Mouse (Mus musculus) left cerebral cortex, adult 9 months (tissue): ENCODE measurements at regions not wholly inside any gene's neighbourhood (a gene's known extent, or its start where the extent isn't known, plus 50 kb on each side); places are given as distances from the start of the nearest gene placed in this dataset.
A peak's percentile ranks its signal among the peaks of the same experiment; 100 is the strongest.

Source experiments
- DNase-seq, 2 experiments: peaks; one replicate each; pipeline ENCODE4 v3.0.0; 2022; ENCODE audit warnings: low spot score in 2 of 2

DNA sequence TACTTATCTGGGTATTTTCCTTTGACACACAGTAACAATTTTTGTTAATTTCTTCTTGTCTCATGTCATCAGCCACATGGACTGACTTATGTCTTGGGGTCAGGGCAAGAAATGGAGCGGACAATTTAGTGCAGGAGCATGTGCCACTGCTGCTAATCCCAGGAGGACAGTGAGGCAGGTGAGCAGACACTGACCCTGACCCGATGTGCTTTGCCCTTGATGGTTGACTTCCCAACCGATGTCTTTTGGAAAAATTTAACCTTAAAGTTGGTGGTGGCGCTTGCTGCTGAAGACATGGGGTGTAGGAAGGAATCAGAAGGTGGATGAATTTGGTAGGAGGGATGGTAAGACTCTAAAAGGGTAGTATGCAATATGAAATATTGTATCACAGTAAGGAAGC, 72.9 kb upstream of the Ercc4 start:
- no peak for DNase-seq

DNA sequence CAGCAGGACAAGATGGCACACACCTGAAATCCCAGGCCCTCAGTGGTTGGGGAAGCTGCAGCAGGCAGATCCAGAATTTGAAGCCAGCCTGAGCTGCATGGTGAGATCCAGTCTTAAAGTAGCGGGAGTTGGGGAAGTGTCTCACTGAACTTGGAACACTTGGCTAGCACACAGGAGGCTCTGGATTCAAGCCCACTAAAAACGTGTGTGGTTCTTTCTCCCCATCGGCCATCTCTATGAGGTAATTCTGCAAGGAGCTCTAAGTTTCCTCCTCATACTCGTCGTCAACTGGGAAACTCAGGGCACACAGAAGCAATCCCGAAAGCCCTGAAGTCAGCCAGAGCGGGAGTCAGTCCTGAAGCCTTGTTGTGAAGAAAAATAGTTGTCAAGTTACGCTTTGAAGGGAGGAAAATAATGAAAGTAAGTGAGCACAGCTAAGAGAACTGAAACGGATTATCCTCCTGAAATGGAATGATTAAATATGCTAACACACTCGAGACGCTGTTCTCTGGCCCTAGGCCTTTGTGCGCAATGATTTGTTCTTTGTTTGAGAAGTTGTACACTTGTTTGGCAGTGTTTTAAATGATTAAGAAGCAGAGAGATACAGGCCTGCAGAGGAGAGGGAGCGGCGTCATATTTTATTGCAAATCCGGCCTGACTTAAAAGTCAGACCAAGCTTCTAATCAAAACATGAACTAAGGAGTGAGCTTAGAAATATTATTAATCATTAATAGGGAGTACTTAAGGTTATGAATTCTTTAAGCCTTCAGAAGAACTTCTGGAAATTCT, 69.0 kb upstream of the Ercc4 start:
- DNase-seq: no peak

DNA sequence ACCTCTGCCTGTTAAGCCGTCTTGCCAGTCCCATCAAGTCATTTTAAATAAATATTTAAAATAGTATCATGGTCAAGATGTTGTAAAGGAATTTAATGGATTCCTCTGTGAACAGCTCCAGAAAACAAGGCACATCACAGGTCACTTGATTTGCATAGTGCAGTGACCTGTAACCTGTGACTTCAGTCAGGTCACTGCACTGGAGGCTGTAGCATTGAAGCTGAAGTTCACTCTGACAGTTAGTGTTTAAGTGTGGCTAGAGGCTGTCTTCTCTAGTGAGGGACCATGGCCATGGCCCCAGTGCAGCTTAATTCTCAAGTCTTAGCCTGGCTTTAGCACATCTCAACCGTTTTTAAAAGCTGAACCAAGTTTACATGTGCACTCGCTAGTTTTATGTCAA, 68.1 kb upstream of the Ercc4 start:
- no peak for DNase-seq

DNA sequence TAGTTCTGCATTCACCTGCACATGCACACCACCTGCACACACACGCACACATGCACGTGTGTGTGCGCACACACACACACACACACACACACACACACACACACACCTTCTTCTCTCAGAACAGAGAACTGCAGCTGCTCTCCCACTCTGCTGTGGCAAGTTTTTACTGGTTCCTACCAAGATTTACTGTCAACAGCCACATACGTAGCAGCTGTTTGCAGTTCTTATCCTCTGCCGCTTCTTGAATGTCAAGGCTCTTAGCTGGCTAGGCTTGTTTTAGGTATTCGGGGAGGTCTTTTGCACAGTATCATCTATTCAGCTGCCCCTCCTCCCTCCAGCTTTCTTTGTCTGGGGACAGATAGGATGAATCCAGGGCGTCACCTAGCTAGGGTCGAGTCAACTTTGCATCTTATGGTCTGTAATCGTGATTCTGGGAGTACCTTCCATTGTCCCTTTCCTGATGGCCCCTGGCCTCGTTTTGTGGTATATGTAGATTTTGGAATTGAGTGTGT, 64.3 kb upstream of the Ercc4 start:
- DNase-seq: no peak

DNA sequence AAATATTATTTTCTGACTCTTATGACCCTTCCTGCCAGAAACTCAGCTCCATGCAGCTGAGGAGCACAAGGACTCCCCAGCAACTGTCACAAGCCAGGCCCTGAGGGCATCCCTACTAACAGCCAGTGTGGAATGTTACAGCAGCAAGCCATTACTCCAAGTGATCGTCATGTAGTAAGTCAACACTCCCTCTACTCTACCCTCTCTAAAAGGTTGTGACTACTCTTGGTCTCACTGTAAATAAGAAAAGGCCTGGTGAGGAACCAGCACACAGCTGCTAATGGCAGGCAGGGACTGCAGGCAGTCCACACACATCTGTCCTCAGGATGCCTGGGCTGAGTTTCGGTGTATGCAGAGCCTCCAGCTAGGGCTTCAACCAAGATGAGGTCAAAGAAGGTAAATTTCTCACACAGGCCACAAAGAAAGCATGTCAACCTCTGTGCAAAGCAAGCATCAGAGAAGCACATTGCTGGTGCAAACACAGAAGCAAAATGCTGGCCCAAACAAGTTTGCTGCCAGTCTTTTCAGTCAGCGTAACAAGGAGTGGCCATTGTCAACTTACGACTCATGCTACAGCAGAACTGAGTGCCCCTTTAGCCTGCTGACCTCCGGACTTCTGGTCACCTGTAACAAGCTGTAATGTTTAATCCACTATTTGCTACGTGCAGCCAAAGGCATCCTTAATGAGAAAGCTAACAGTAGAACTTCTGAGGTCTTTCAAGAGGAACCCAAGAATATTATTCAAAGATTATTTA, 62.9 kb upstream of the Ercc4 start:
- DNase-seq: no peak

DNA sequence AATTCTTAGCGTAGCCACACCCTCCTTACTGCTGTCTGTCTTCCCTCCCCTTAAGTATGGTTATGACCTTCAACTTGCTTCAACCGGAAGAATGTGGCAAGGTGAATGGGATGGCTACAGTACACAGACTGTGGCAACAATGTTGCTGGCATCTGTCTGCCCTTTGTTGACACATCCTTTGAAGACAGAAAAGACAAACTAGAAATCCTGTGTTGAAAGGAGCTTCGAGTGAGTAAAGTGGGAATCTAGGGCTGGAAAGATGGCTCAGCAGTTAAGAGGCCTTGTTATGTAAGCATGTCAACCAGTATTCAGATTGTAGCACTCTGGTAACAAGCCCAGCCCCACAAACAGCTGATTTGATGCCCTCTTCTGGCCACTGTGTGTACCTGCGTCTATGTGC, 60.2 kb upstream of the Ercc4 start:
- DNase-seq: no peak

DNA sequence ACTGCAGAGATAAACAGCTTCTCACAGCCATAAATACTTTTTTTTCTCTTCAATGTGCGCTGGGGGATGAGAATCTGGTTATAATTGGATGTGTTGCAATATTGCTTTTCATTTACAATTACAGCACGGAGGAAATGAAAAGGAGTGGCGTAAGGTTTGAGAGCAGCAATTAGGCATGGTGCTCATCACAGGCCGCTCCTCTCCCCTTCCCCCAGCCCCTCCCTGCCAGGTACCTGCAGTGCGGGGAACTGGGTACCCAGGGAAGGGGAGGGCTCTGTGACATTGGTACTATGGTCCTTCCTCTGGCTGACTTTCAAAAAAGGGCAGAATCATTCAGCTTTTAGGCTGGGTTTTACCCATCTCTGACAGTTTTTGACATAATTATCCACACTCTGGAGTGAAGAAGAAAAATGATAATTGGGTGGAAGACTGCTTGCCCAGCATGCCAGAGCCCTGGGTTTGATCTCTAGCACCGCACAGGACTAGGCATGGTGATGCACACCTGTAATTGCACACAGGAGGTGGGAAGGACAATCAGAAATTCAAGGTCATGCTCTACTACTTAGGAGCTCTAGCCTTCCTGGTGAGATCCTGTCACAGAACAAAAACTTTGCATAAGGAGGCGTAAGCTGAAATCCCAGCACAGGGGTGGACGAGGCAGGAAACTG, 59.1 kb upstream of the Ercc4 start:
- no peak for DNase-seq

DNA sequence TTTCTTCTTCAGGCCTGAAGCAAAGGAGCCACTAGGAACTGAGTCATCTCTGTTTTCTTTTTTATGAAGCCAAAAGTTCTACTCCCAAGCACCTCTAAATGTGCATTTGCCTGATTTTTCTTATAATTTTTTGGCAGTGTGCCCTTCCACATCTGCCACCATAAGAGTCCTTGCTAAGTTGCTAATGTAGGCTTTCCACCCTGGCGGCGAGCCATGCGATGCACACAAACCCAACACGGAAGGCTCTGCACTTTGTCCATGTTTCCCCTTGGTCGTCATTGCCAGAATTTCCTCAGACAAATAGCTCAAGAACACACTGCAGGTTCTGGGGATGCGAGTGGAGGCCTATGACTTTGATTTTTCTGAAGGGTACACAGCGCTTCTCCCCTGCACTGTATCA, 54.5 kb upstream of the Ercc4 start:
- DNase-seq: peak in 1 of 2 experiments; percentile 3
